In genomic region chr19:4756193-4756911, GRCm38 (mm10) we compare ENCODE assay signal across 7 mouse cellular contexts. TPM values are rescaled to one million over a fixed set of nuclear protein-coding genes. Genes with fewer than 3 reads are reported as not detected.
A peak's percentile ranks its signal among the peaks of the same experiment; 100 is the strongest.
DNase-seq lines count a peak whose midpoint lies in the region; ATAC-seq and TF ChIP-seq lines count a peak whose summit lies in the region.

TSS of gene Rbm4b (plus strand) at chr19:4756497.

- H3K4me2 ChIP-seq in intestine, postnatal 0 days (replicated peaks; ENCODE audit: low read depth) = peak within 1 kb of the TSS; percentile 75
- H3K4me2 ChIP-seq in midbrain, embryonic 12.5 days (replicated peaks) = peak within 1 kb of the TSS; percentile 75

- H3K36me3 ChIP-seq in intestine, postnatal 0 days (ENCODE audit: control insufficient read depth, insufficient read depth) = no peaks in the 10 kb centered on the region
- H3K36me3 ChIP-seq in midbrain, embryonic 12.5 days = peaks cover 37% of the 10 kb centered on the region
- peaks cover 8% of the 10 kb centered on the region; the same call in 1 of the 2 replicates for H3K36me3 ChIP-seq in small intestine, adult 2 months (ENCODE audit: control insufficient read depth, insufficient read depth, low read length)

- TF ChIP-seq POLR2A in small intestine, adult 2 months (IDR thresholded peaks at IDR 0.05; ENCODE audit: low read depth, low read length) = peak; percentile 59

- TF ChIP-seq CTCF in intestine, postnatal 0 days (IDR thresholded peaks at IDR 0.05; ENCODE audit: low read depth) = no peak
- no peak for TF ChIP-seq CTCF in small intestine, adult 2 months (IDR thresholded peaks at IDR 0.05; ENCODE audit: extremely low read depth, insufficient read length, insufficient replicate concordance, low read depth, low read length)

- H3K9ac ChIP-seq in intestine, postnatal 0 days (ENCODE audit: low read depth, low read length) = peak within 1 kb of the TSS; percentile 62
- H3K9ac ChIP-seq in midbrain, embryonic 12.5 days (replicated peaks) = peak within 1 kb of the TSS; percentile 84

- no peaks in the 10 kb centered on the region; the same call in 1 of the 2 replicates for H3K4me1 ChIP-seq in intestine, postnatal 0 days (replicated peaks; ENCODE audit: control insufficient read depth, insufficient read depth, low read length)
- H3K4me1 ChIP-seq in midbrain, embryonic 12.5 days = peaks cover 27% of the 10 kb centered on the region
- H3K4me1 ChIP-seq in small intestine, adult 2 months (ENCODE audit: control insufficient read depth, insufficient read depth, insufficient read length, low read length) = no peaks in the 10 kb centered on the region; the same call in 1 of the 2 replicates

- H3K9me3 ChIP-seq in intestine, postnatal 0 days (ENCODE audit: control insufficient read depth) = no peaks in the 10 kb centered on the region
- no peaks in the 10 kb centered on the region for H3K9me3 ChIP-seq in midbrain, embryonic 12.5 days

- 1% methylated on average over 63 of the region's 65 CpGs for WGBS in intestine, postnatal 0 days
- WGBS in midbrain, embryonic 12.5 days = under 1% methylated on average over 65 of the region's 65 CpGs
- under 1% methylated on average over 65 of the region's 65 CpGs for WGBS in small intestine, adult 2 months

- intact Hi-C loops in left cerebral cortex, postnatal 4 days (cut with DNase I) = loop anchor here (5.0 kb wide), 1 partner anchor 151 kb away; the partner anchor contains the start of gene Bbs1

- peak within 1 kb of the TSS; percentile 72 for H3K4me3 ChIP-seq in intestine, postnatal 0 days (ENCODE audit: low read depth, low read length)
- H3K4me3 ChIP-seq in midbrain, embryonic 12.5 days = peak within 1 kb of the TSS; percentile 69
- peak within 1 kb of the TSS; percentile 82 for H3K4me3 ChIP-seq in small intestine, adult 2 months (ENCODE audit: low read depth, low read length)

- H3K27ac ChIP-seq in intestine, postnatal 0 days (ENCODE audit: low read depth, low read length) = peak within 1 kb of the TSS; percentile 72
- H3K27ac ChIP-seq in midbrain, embryonic 12.5 days (replicated peaks) = peak within 1 kb of the TSS; percentile 97
- H3K27ac ChIP-seq in small intestine, adult 2 months (ENCODE audit: insufficient read depth, low read depth, low read length) = peak within 1 kb of the TSS; percentile 77

- DNase-seq in adrenal gland, adult 2 months = peak; percentile 98
- DNase-seq in embryo, embryonic 11.5 days (ENCODE audit: low read depth, low spot score) = peak; percentile 96
- peak; percentile 95 to 97 for DNase-seq in gastrocnemius, postnatal 4 days (ENCODE audit: low spot score in 2 of 2)
- DNase-seq in left cerebral cortex, postnatal 4 days = peak; percentile 100

- no peaks in the 10 kb centered on the region for H3K27me3 ChIP-seq in intestine, postnatal 0 days (replicated peaks; ENCODE audit: control insufficient read depth, insufficient read depth, low read length)
- no peaks in the 10 kb centered on the region for H3K27me3 ChIP-seq in midbrain, embryonic 12.5 days
- no peaks in the 10 kb centered on the region for H3K27me3 ChIP-seq in small intestine, adult 2 months (ENCODE audit: control insufficient read depth, insufficient read depth, low read length)

- ATAC-seq in intestine, postnatal 0 days = peak; percentile 94
- peak; percentile 97 for ATAC-seq in midbrain, embryonic 12.5 days (ENCODE audit: low FRiP score, low read depth)

RNA-seq across cellular contexts. Expression of gene Rbm4b, which starts in this region (rescaled TPM):
- total RNA-seq in adrenal gland, adult 2 months (2021) = 10 to 100 TPM; 12.4 to 17.9 TPM
- 5.8 and 7.4 TPM in 2 replicates for polyA plus RNA-seq in adrenal gland, adult 2 months (2012; rRNA removed)
- total RNA-seq in gastrocnemius, postnatal 4 days (2021) = 1 to 10 TPM; 7.4 TPM
- polyA plus RNA-seq in intestine, postnatal 0 days (2015; fragmentation: Nextera tagmentation; extraction: Ambion mirVana) = 17.0 and 18.3 TPM in 2 replicates
- 10 to 100 TPM; 32.5 to 35.2 TPM for total RNA-seq in left cerebral cortex, postnatal 4 days (2021)
- polyA plus RNA-seq in midbrain, embryonic 12.5 days (2016; fragmentation: Nextera tagmentation; extraction: Ambion mirVana) = 162 and 168 TPM in 2 replicates
- 2.3 and 4.4 TPM in 2 replicates for polyA plus RNA-seq in small intestine, adult 2 months (2012; rRNA removed)

Comparison
In these comparisons a context has a peak if more than half of its experiments do, and no peak if none do; other contexts are left out.
1. Peak in every context shown above with its lines: DNase-seq, ATAC-seq, H3K4me3 ChIP-seq and H3K27ac ChIP-seq.